Mouse (Mus musculus): Measurements from ENCODE around the gene Smco4.
A peak's percentile ranks its signal among the peaks of the same experiment; 100 is the strongest.

The Smco4 gene

DNA sequence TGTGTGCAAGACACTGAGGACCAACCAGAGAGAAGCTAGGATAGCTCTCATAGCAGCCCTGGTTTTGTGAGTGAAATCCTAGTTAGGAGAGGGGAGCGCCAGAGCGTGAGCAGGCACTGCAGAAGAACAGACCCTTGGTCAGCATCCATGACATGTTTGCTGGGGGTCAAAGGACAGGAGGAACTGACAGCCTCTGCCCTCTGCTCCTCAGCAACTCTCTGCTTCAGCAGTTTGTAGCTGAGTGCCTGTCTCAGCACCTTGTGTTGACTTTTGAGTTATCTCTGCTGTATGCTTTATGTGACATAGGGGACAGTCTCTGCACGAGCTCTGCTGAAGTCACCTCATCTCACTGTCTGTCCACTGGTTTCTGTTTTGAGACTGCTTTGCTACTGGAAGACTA, 13.6 kb downstream of the Smco4 start:
- no peak for DNase-seq (ENCODE audit: low spot score in 2 of 2)

DNA sequence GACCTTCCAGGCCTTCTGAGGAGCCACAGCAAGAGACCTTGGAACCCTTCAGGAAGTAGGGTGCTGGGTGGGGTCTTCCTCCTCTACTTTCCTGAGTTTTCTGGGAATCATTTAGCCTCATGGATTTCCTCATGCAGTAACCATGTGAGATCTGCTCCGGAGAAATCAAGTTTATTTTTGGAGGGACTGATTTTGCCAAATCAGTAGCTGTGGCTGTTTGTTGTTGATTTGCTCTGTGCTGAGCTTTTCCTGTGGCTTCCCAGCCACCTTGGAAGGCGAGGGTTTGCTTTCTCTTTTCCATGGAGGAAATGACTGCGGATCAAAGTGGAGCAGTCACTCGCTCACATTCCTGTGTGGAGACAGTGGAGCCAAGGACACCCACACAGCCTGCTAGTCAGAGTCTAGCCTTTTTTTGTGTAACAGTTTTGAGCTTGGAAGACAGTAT, 14.2 kb downstream of the Smco4 start:
- no peak for DNase-seq (ENCODE audit: low spot score in 2 of 2)

DNA sequence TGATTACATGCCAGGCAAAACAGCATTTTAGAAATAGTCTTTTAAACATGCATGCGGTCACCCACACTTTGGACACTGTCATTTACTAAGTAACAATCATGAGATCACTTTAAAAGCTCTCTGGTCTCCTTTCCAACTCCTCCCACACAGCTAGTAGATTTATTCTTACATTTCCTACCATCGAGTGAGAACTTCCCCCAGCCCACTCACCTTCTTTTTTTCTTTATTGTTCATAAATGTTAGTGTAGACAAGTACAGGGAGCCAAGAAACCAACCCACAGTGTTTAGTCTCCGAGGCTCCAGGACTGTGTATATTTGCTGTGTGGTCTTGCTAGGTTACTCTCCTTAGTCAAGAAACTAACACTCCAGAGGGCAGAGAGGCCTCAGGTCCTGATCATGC, 16.1 kb downstream of the Smco4 start:
- DNase-seq (ENCODE audit: low spot score in 2 of 2) = no peak

DNA sequence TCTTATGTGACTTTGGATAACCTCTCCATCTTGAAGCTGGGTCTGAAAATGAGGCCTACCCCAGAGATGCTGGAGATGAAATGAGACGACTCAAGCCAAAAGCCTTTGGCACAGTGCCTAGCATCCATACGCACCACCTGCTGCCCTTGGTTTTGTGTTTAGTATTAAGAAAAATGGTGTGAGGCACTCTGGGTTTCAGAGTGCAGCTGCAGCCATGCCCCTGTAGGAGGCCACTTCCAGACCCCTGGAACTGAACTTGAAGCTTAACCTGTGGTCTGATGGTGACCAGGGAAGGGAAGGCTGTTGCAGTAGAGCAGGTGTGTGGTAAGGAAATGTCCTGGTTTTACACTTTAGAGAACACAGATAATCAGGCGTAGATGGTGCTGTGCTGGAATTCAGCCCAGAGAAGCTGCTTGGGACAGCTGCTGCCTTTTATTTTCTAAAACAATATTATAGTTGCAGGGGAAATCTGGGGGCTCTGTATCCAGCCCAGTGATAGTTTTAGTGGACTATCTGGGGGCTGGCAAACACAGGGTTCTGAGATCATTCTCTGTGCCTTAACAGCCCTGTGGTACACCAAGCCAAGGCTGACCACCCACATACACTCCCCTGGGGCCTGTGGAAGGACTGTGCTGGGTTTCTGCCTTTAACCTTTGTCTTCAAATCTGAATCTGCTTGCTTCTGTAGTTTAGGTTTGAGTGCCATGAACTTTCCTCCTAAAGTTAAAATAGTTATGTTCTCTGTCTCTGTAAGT, 17.5 kb downstream of the Smco4 start:
- no peak for DNase-seq (ENCODE audit: low spot score in 2 of 2)

DNA sequence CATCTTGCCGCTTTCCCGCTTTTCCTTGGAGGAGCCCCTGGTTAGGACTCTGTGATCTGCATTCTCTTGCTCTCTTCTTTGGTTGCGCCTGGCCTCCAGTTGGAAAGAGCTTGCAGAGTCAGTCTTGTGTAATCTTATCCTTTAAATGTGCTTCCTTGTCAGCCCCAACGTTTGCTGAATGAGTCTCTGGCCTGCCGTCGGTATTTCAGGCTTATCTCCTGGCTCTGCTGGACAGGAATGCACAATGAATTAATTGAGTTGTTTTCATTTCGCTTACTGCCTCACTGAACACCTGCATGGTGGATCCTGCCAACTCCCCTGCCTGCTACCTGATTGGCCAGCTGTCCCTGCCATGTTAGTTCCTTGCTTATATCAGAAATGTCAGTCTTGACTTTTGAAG, 19.7 kb downstream of the Smco4 start:
- DNase-seq (ENCODE audit: low spot score in 2 of 2) = no peak

DNA sequence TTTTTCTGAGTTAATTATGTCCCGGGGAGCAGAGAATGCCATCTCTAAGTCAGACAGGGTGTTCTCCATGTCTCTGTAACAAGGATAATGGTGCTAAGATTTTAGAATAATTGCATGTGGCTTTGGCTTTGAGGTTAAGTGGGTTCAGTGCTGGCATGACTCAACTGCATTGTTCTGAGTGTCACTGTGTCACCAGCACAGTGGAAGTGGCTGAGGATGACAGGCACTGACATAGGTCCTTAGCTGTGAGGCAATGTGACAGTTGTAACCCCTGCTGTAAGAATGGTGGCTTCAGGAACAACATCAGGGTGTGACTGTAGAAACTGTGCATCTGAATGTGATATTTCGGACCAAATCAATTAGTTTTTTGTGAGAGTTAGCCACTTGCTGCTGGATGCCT, 22.8 kb downstream of the Smco4 start:
- no peak for DNase-seq (ENCODE audit: low spot score in 2 of 2)

DNA sequence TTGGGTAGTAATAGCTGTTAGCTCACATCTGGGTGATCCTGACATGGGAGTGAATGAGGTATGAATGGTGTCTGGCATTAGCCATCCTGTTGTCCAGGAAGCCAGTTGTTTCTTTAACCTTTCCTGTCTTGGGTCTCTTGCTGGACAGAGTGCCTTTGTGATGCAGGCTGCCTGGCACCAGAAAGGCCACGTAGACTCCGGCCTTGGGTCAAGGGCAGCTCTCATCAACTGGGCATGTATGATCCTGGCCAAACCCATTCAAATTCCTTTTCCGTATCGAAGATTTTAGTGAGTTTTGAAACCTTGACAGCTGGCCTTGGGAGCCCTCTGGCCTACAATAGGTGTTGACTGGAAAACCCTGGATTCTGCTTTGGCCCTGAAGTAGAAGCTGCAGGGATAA, 24.7 kb downstream of the Smco4 start:
- DNase-seq (ENCODE audit: low spot score in 2 of 2) = no peak

DNA sequence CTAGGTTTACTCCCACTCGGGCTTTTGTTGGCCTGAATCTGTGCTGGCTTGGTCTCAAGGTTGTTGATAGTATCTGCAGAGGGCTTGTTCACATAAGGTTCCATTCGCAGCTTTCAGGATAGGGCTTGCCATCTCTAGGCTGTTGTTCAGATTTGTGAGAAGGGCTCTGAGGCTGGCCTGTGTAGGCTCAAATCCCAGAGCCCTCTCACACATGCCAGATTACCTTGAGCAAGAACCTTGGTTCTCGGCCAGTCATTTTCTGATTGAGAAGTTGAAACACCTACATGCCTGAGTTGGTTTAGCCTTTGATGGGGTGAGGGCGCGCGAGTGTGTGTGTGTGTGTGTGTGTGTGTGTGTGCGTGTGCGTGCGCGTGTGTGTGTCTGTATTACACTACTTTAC, 29.1 kb downstream of the Smco4 start:
- no peak for DNase-seq (ENCODE audit: low spot score in 2 of 2)

DNA sequence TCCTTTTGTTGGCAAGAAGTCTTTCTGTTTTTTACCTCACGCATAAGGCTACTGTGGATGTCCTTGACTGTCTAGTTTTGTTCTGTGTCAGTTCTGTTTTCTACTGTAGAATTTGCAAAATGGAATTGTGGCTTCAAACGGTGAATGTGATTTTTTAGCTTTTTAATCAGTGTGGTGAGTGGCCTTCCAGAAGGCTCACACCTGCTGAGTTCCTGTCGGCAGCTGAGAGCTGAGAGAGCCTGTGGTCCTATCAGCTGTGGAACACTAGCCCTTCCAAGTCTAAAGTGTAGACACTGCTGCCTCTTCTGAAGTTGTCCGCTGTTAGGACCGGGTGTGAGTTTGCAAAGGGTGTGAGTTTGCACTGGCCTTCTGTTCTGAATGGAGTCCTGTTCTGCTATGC, 29.7 kb downstream of the Smco4 start:
- no peak for DNase-seq (ENCODE audit: low spot score in 2 of 2)

DNA sequence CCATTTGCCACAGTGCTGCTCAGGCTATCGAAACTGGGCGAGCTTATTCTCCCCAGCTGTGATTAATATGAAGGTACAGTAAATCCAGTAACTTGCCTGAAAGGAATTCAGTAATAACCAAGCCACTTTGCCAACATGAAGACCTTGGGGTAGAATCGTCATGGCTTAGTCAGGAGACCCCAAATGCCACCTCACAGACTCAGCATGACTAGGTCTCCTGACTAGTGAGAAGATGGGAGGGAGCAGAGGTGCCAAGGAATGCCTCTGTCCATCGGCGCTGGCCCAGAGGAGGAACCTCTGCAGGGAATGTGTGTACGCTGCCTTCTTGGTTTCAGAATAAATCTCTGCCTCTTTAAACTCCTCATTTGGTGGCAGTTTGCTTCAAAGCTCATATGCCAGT, 30.4 kb downstream of the Smco4 start:
- DNase-seq (ENCODE audit: low spot score in 2 of 2) = no peak

DNA sequence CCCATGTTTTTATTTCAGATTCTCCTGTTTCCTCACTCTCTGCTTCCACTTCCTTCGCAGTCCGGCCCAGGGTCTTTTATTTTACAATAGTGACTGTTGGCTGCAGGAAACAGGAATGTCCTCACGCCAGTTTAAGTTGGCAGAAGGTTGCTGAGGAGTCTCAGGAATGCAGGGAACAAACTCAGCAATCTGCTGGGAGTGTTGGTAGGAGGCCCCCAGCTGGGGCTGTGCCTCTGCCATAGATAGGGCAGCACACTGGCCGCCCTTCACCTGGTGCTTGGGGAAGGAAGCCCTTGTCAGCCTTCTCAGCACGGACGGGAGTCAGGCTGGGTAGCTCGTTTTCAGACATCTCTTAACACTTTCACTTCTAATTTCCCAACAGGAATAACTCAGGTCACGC, 32.0 kb downstream of the Smco4 start:
- DNase-seq (ENCODE audit: low spot score in 2 of 2) = no peak

DNA sequence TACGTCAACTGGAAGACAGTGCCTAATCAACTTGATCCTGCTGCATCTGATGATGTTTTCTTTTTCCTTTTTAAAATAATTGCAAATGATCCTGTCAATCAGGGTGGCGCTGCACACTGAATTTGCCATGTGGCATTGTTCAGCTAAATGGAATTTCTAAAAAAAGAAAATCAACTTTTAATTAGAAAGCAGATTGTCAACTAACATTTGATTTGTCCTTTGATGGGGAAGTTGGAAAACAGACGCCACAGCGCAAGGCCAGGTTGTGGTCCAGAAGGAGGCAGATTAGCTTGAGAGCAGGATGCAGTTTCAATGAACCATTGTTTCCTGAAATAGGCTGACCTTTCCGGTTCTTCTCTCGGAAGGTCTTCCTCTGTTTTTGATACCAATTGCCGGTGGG, 33.3 kb downstream of the Smco4 start:
- DNase-seq (ENCODE audit: low spot score in 2 of 2) = no peak

DNA sequence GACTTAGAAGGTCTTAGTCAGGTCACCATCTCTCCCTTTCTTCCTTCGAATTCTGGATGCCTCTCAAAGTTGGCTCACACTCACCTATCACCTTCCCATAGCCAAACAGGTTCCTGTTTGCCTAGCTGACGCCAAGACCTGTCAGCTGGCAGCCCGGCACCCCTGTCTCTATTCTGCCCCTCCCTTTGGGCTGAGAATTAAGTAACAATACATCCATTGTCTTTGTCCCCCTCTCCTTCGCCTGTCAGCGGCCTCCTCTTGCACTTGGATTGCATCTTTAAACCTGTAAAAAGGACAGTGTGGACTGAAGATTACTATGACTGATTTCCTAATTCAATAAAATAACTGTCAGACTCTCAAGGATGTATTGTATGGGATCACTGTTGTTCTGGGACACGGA, 34.6 kb downstream of the Smco4 start:
- no peak for DNase-seq (ENCODE audit: low spot score in 2 of 2)

DNA sequence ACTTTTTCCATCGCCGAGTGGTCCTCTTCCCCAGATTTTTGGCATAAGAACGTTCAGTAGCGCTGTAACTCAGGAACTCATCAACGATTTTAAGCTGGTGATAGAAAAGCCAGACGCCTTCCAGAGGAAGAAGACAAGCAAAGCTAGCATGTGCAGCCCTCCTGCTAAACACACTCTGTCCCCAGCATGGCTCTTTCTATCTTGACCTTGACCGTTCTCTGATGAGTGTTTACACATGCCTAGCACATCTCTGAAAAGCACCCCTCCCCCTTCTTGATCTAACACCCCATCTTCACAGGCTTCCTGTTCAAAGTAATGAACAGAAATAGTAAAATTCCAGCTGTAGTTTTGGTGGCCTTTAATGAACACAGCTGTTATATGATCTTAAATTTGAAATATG, 35.1 kb downstream of the Smco4 start:
- DNase-seq (ENCODE audit: low spot score in 2 of 2) = no peak

DNA sequence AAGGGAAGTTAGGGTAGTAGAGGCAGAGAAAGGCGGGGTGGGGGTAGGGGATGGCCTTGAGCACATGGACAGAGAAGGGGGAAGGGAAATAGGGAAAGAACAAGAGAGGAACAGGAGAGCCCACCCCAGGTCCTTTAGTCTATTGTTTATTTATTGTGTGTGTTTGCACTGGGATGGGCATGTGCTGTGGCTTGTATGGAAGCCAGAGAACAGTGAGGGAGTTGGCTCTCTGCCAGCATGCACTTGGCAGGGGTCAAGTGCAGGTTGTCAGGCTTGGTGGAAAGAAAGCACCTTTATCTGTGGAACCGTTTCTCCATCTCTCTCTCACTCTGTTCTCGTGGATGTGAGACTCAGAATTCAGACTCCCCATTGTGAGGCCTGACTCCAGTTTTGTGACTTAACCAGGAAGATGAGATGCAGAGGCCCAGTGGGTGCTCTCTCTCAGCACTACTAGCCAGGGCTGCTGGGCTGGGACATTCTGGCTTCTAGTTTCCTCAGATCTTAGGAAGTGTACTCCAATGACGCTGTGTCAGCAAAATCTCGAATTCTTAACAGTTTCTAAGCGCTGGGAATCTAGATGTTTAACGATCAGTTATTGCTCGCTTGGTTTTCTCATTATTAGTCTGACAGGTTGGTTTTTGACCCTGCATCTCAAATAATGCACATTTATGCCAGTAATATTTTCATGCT, 36.2 kb downstream of the Smco4 start:
- peak in 1 of 2 experiments; percentile 46 for DNase-seq (ENCODE audit: low spot score in 2 of 2)

DNA sequence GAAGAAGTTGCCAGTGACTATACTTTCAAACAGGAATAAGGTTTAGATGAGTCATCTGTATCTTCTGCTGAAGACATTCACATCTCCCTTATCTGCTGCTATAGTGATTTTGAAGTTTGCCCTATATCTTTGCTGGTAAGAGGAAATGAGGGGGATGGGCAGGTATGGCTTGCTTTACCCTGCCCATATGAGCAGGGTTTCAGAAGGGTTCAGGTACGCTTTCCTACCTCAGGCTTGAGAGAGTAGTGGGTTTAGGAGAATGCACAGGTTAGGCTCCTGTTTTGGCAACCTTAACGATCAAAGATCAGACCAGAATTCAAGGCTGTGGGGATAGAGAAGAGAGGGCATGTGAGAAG, 36.7 kb downstream of the Smco4 start:
- no peak for DNase-seq (ENCODE audit: low spot score in 2 of 2)

DNA sequence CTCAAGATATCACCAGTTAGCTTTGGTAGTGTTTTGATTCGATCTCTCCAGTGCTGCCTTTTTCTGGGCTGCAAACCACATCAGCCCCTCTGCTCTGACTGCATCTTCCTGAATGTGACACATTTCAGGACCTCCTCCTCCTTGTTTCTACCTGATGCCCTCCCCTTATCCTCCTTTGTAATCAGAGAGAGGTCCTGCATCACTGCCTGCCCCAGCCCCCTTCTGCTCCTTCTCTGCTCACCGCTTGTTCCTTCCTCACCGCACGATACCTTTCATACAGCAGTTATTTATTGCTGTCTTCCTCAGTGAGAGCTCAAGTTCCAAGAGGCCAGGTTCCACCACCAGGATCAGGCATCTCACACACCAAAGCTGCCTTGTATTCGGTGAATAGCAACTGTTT, 38.0 kb downstream of the Smco4 start:
- no peak for DNase-seq (ENCODE audit: low spot score in 2 of 2)

DNA sequence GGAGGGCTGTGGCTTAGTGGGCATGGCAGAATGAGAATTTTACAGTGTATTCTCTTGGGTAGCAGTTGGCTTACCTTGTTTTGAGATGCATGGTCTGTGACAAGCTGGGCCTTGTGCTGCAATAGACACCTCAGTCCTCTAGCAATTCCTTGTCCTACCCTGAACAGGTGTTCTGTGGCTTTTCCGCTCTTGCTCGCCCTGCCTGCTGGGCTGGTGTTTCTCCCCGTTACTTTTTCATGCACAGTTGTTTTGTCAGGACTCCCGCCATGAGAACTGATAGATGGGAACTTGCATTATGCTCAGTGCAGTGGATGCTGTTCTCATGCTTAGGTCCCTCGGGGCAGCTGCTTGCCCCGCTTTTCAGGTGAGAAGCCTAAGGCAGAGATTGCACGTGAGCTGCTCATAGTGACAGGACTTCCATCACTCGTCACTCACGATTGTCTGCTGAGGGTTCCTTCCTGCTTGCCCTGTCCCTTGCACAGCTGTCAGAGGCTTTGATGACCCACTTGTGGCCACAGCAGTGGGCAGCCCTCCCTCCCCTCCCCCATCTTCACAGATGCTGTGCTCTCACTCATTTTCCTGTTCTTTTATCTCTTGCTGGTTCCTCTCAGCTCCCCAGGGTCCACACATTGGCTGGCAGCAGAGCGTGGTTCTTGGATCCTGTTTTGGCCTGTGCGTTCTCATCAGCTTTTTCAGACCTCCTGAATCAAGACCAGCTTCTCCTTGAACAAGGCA, 40.3 kb downstream of the Smco4 start:
- DNase-seq (ENCODE audit: low spot score in 2 of 2) = no peak

DNA sequence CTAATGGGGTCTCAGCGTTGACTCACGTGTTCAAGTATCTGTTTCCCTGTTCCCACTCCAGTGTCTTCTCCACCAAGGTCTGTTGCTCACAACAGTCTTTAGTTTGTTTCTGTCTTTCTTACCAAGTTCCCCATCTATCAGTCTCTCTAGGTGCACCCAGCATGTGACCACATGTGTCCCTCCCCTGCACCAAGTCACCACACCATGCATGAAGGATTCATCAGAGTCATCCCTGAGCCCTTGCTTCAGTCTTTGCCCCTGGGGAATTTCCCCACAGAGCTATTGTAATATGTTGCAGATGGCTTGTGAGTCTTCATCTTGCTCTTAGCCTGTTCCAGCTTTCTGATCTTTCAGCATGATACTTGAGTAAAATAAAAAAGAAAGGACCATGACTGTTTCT, 40.9 kb downstream of the Smco4 start:
- no peak for DNase-seq (ENCODE audit: low spot score in 2 of 2)

DNA sequence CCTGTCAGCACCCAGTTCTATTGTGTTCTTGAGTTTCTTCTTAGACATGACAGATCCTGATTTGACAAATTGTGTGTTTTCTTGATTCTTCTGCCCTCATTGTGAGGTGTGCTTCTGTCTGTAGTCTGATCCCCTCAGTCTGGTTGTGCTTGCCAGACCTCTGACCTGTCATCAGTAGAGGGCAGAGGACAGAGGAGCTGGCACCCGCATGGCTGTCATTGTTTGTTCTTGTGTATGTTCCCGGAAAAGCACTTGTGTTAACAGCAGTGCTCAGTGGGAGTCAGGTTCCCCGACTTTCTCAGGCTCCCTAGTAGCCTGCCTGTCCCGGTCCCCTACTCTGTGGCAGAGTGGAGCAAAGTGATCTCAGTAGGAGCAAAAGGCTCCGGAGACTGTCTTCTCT, 42.2 kb downstream of the Smco4 start:
- DNase-seq (ENCODE audit: low spot score in 2 of 2) = no peak

DNA sequence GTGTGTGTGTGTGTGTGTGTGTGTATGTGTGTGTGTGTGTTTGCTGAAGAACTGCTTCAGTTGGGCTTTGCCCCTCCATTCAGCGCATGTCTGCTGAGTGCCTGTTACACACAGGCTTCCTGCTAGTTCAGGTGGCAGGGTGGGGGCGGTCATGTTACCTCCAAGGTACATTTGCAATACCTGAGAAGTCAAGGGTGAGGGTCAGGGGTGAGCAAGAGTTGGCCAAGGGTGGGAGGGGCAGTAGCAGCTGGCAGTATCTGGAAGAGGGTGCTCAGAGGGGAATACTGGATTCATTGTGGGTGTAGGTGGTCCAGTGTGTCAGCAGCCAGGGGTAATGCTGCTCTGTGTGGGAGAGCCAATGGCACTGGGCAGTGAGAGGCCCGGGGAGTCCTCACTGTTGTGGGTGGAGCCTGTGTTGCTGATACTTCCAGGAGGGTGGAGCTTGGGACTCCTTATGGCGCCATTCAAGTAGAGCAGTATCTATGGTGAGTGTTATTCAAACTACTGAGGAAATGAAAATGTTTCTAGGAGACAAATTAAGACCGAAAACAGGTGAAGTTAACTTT, 43.7 kb downstream of the Smco4 start:
- no peak for DNase-seq (ENCODE audit: low spot score in 2 of 2)

DNA sequence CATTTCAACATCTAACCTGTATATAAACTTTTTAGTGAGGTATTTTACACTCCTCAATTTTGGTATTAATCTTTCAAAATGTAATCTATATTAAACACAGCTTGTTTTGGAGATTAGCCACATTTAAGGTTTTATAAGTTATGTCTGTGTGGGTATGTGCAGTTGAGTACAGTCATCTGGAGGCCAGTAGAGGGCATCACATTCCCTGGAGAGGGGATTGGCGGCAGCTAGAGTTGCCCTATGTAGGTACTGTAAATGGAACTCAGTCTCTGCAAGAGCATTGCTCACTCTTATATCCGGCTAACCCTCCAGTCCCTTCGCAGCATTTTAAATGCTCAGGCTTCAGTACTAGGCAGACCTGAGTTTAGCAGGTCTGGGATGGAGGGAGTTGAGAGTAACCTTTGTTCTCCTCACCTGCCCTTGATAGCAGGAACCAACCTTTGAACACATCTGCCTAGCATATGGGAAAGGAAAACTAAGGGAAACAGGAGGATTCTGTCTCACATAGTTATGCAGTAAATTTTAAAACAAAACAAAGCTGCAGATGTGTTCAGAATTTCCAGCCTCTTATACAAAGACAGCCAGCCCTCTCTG, 44.3 kb downstream of the Smco4 start:
- DNase-seq (ENCODE audit: low spot score in 2 of 2) = no peak

Data from urinary bladder, adult 18-20 months (tissue).